Mouse (Mus musculus) spleen, adult 2 months (tissue): ENCODE data around the gene Atp6v0e2. TPM values are rescaled to one million over a fixed set of nuclear protein-coding genes. Genes with fewer than 3 reads are reported as not detected.

Source experiments
- DNase-seq, 2 experiments: peaks; one replicate each; pipeline versions ENCODE4 v3.0.0 to v3.0.0-alpha.2; 2012 to 2021; ENCODE audit warnings: low spot score in 2 of 2, low read depth in 1 of 2
- H3K27ac ChIP-seq: fragments of 200-500 bp; 2 replicates; pipeline ENCODE4 v1.5.1; 2012; ENCODE audit warnings: low read length, inconsistent platforms; ENCODE audit not compliant: insufficient read depth
- H3K27me3 ChIP-seq: fragments of 200-500 bp; 2 replicates; pipeline ENCODE4 v1.6.1; 2012; ENCODE audit warnings: mild to moderate bottlenecking, moderate library complexity, low read length, inconsistent platforms; ENCODE audit not compliant: control insufficient read depth, insufficient read depth
- H3K36me3 ChIP-seq: fragments of 200-500 bp; 2 replicates; pipeline ENCODE4 v1.6.1; 2012; ENCODE audit warnings: mild to moderate bottlenecking, low read length, inconsistent platforms; ENCODE audit not compliant: control insufficient read depth, insufficient read depth
- H3K4me1 ChIP-seq: fragments of 200-500 bp; 2 replicates; pipeline ENCODE4 v1.6.1; 2011; ENCODE audit warnings: inconsistent platforms; ENCODE audit not compliant: control insufficient read depth, insufficient read depth, insufficient read length
- H3K4me3 ChIP-seq: fragments of 200-500 bp; 2 replicates; pipeline ENCODE4 v1.5.1; 2011; ENCODE audit warnings: mild to moderate bottlenecking, inconsistent platforms; ENCODE audit not compliant: insufficient read depth, insufficient read length; ENCODE audit errors: extremely low read depth
- CTCF ChIP-seq: fragments of 200-500 bp; IDR thresholded peaks from 2 replicates; pipeline ENCODE4 v1.5.1; 2011; ENCODE audit warnings: mild to moderate bottlenecking, inconsistent platforms; ENCODE audit not compliant: insufficient read depth, insufficient read length, insufficient replicate concordance; ENCODE audit errors: extremely low read depth
- POLR2A ChIP-seq: fragments of 200-500 bp; IDR thresholded peaks from 2 replicates; pipeline ENCODE4 v1.6.1; 2011; ENCODE audit warnings: low read depth, low read length, inconsistent platforms
- WGBS: fragments of 180-500 bp; shearing (Covaris S2); methylation state at CpG from one replicate; pipeline ENCODE4 v1.1.7; 2018; 5-methylcytosine and 5-hydroxymethylcytosine counted together
- polyA plus RNA-seq: library from polyadenylated mRNA; depleted of rRNA; stranded (reverse); fragments of >200 nt; gene quantifications from 2 replicates; pipeline ENCODE4 v1.2.3, GENCODE M21; 2012

Atp6v0e2 gene
- polyA plus RNA-seq, 1 experiment, result 1.8 TPM

- H3K4me1 ChIP-seq, result peaks cover 2% of the 10 kb centered on the region; the same call in 1 of the 2 replicates
- H3K27me3 ChIP-seq, result no peaks in the 10 kb centered on the region
- TF ChIP-seq CTCF, result no peak
- no peak for TF ChIP-seq POLR2A
- no peak overlapping the region for H3K4me3 ChIP-seq
- no peak overlapping the region for H3K27ac ChIP-seq
- 90% methylated on average over 4 of the region's 4 CpGs for WGBS
- DNase-seq, result no peak
- H3K36me3 ChIP-seq, result no peaks in the 10 kb centered on the region
These were observed 28.4 kb downstream of the Atp6v0e2 start for GRCm38 (mm10) chr6:48565693-48566310.

DNA sequence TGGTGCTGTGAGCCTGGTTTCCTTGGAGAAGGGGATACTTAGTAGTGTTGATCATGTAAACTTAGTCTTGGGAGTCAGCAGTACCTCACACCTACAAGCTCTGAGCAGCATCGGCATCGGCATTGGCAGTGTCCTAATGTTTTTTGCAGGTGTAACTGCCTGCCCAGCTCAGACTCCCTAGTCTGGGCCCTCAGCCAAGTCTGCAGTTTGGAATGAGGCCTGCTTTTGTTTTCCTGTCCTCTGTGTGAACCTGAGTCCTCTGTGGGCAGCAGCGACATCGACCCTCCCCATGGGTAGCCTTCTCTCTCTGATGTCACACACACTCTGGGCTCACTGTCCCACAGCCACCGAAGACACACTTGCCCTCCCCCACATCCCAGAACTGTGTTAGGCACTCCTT, 28.9 kb downstream of the Atp6v0e2 start:
- TF ChIP-seq CTCF (no peak), POLR2A (no peak)
- Histone ChIP-seq H3K27me3 (no peaks in the 10 kb centered on the region), H3K4me1 (peaks cover 2% of the 10 kb centered on the region; the same call in 1 of the 2 replicates), H3K36me3 (no peaks in the 10 kb centered on the region), H3K4me3 (no peak overlapping the region), H3K27ac (no peak overlapping the region)
- DNase-seq, result no peak
- WGBS, result 77% methylated on average over 5 of the region's 5 CpGs

- Histone ChIP-seq H3K27ac (no peak overlapping the region), H3K4me3 (no peak overlapping the region), H3K27me3 (no peaks in the 10 kb centered on the region), H3K4me1 (peaks cover 2% of the 10 kb centered on the region; the same call in 1 of the 2 replicates), H3K36me3 (no peaks in the 10 kb centered on the region)
- 71% methylated on average over 21 of the region's 21 CpGs for WGBS
- TF ChIP-seq CTCF (no peak), POLR2A (no peak)
- no peak for DNase-seq
These were observed 30.9 kb downstream of the Atp6v0e2 start for GRCm38 (mm10) chr6:48568036-48568984.

DNA sequence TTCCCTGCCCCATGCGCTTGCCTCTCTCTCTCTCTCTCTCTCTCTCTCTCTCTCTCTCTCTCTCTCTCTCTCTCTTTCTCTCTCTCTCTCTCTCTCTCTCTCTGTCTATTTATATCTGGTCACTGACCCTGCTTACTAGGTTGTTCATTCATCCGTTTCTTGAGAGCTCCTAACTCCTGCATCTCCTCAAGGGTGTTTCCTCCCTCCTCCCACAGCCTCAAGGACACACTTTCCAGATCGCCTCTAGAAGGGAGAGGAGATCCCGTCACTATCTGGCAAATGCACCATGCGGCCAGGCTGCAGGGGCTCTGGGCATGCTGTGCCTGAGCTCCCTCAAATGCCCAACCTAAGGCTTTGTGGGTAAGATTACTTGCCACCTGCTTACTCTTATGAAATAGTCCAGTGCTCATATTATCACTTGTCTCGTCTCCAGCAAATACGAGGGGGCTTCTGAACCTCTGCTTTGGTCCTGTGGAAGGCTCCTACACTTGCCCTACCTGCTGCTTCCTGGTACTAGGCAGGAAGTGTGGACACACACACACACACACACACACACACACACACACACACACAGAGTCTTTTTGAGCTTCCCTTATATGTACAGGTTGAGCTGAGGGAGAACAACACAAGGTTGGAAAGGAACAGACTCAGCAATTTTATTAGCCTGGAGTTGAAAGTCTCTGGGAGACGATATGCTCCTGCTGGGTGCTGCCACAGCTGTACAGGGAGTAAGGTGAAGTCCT, 31.8 kb downstream of the Atp6v0e2 start:
- no peak for DNase-seq
- no peak for TF ChIP-seq POLR2A
- no peak for TF ChIP-seq CTCF
- peaks cover 2% of the 10 kb centered on the region; the same call in 1 of the 2 replicates for H3K4me1 ChIP-seq
- 59% methylated on average over 7 of the region's 8 CpGs for WGBS
- no peak overlapping the region for H3K27ac ChIP-seq
- H3K27me3 ChIP-seq, result no peaks in the 10 kb centered on the region
- no peak overlapping the region for H3K4me3 ChIP-seq
- H3K36me3 ChIP-seq, result no peaks in the 10 kb centered on the region

- no peaks in the 10 kb centered on the region for H3K36me3 ChIP-seq
- peak overlapping the region; percentile 2; the same call in 1 of the 2 replicates for H3K27ac ChIP-seq
- H3K4me3 ChIP-seq, result peak overlapping the region; percentile 10; the same call in 1 of the 2 replicates
- DNase-seq, result no peak
- H3K4me1 ChIP-seq, result peaks cover 2% of the 10 kb centered on the region; the same call in 1 of the 2 replicates
- H3K27me3 ChIP-seq, result no peaks in the 10 kb centered on the region
- WGBS, result 94% methylated on average over 5 of the region's 5 CpGs
- TF ChIP-seq POLR2A, result no peak
- no peak for TF ChIP-seq CTCF
These were observed 34.6 kb downstream of the Atp6v0e2 start for GRCm38 (mm10) chr6:48572014-48572413.

- Histone ChIP-seq H3K4me3 (peak within 1 kb of the TSS; percentile 10; the same call in 1 of the 2 replicates), H3K4me1 (peaks cover 2% of the 10 kb centered on the region; the same call in 1 of the 2 replicates), H3K27me3 (no peaks in the 10 kb centered on the region), H3K27ac (peak within 1 kb of the TSS; percentile 2; the same call in 1 of the 2 replicates), H3K36me3 (no peaks in the 10 kb centered on the region)
- TF ChIP-seq POLR2A, result no peak
- TF ChIP-seq CTCF, result no peak
- 76% methylated on average over 6 of the region's 6 CpGs for WGBS
- no peak for DNase-seq
These were observed 35.2 kb downstream of the Atp6v0e2 start, which contains the start of gene Rarres2 for GRCm38 (mm10) chr6:48572572-48573061. Gene Rarres2 (minus strand): TSS chr6:48572789.
